Mouse (Mus musculus): ENCODE data around the gene Sptbn4. TPM values are rescaled to one million over a fixed set of nuclear protein-coding genes. Genes with fewer than 3 reads are reported as not detected.

Sptbn4 gene
- polyA plus RNA-seq, 1 experiment from 2014 or later, result 0.26 TPM

DNA sequence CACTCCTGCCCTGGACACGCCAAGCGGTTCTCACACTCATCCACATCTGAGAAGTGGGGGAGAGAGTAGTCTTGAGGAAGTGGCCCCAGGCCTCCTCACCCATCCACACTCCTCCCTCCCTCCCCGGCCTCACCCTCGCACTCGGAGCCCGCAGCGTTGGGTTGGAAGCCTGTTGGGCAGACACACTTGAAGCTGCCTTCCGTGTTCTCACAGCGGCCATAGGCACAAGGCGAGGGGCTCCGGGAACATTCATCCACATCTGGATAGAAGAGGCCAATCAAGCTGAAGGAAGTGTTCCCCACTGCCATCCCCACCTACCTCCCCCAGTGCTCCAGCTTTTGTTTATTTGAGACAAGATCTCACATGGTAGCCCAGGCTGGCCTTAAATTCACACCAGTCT is 123.3 kb downstream of the Sptbn4 start:
- H3K27ac ChIP-seq, result no peak overlapping the region
- no peaks in the 10 kb centered on the region for H3K36me3 ChIP-seq
- H3K4me1 ChIP-seq (replicated peaks), result peaks cover 19% of the 10 kb centered on the region
- 94% methylated on average over 11 of the region's 11 CpGs for whole genome bisulfite sequencing
- H3K4me2 ChIP-seq, result no peak overlapping the region
- peaks cover 75% of the 10 kb centered on the region for H3K27me3 ChIP-seq
- no peak overlapping the region for H3K4me3 ChIP-seq (replicated peaks)
- H3K9ac ChIP-seq (replicated peaks), result no peak overlapping the region
- H3K9me3 ChIP-seq, result no peaks in the 10 kb centered on the region
- ATAC-seq (ENCODE audit: insufficient number of reproducible peaks, insufficient read depth, low FRiP score, low TSS enrichment, low read depth), result no peak

- Histone ChIP-seq H3K27me3 (peaks cover 63% of the 10 kb centered on the region), H3K4me1 (replicated peaks) (peaks cover 13% of the 10 kb centered on the region), H3K4me3 (replicated peaks) (no peak overlapping the region), H3K36me3 (no peaks in the 10 kb centered on the region), H3K4me2 (no peak overlapping the region), H3K9me3 (no peaks in the 10 kb centered on the region), H3K27ac (no peak overlapping the region), H3K9ac (replicated peaks) (no peak overlapping the region)
- 91% methylated on average over 5 of the region's 5 CpGs for WGBS
- no peak for ATAC-seq (ENCODE audit: insufficient number of reproducible peaks, insufficient read depth, low FRiP score, low TSS enrichment, low read depth)
Observed at GRCm38 (mm10) chr7:27323001-27323400, 124.5 kb downstream of the Sptbn4 start.

GRCm38 (mm10) chr7:27322291-27322690 is 125.2 kb downstream of the Sptbn4 start:
- Histone ChIP-seq H3K36me3 (no peaks in the 10 kb centered on the region), H3K9ac (replicated peaks) (no peak overlapping the region), H3K9me3 (no peaks in the 10 kb centered on the region), H3K27me3 (peaks cover 56% of the 10 kb centered on the region), H3K27ac (no peak overlapping the region), H3K4me1 (replicated peaks) (peaks cover 13% of the 10 kb centered on the region), H3K4me3 (replicated peaks) (no peak overlapping the region), H3K4me2 (no peak overlapping the region)
- no peak for ATAC-seq (ENCODE audit: insufficient number of reproducible peaks, insufficient read depth, low FRiP score, low TSS enrichment, low read depth)
- 21% methylated on average over 13 of the region's 13 CpGs for WGBS

GRCm38 (mm10) chr7:27319411-27319810 is 128.1 kb downstream of the Sptbn4 start:
- H3K9ac ChIP-seq (replicated peaks), result no peak overlapping the region
- H3K27me3 ChIP-seq, result peaks cover 27% of the 10 kb centered on the region
- no peak overlapping the region for H3K4me2 ChIP-seq
- H3K9me3 ChIP-seq, result peaks cover 2% of the 10 kb centered on the region
- no peak for ATAC-seq (ENCODE audit: insufficient number of reproducible peaks, insufficient read depth, low FRiP score, low TSS enrichment, low read depth)
- no peaks in the 10 kb centered on the region for H3K36me3 ChIP-seq
- no peak overlapping the region for H3K27ac ChIP-seq
- 88% methylated on average over 22 of the region's 22 CpGs for WGBS
- no peak overlapping the region for H3K4me3 ChIP-seq (replicated peaks)
- no peaks in the 10 kb centered on the region for H3K4me1 ChIP-seq (replicated peaks)

GRCm38 (mm10) chr7:27315958-27316357 is 131.5 kb downstream of the Sptbn4 start:
- WGBS, result 42% methylated on average over 7 of the region's 7 CpGs
- H3K36me3 ChIP-seq, result peaks cover 9% of the 10 kb centered on the region; the same call in 1 of the 2 replicates
- no peak overlapping the region for H3K27ac ChIP-seq
- H3K4me2 ChIP-seq, result no peak overlapping the region
- H3K9me3 ChIP-seq, result peaks cover 17% of the 10 kb centered on the region
- ATAC-seq (ENCODE audit: insufficient number of reproducible peaks, insufficient read depth, low FRiP score, low TSS enrichment, low read depth), result 0 out of 2 replicates have a peak, but pooled peaks have one; percentile 62
- H3K9ac ChIP-seq (replicated peaks), result no peak overlapping the region
- no peaks in the 10 kb centered on the region for H3K4me1 ChIP-seq (replicated peaks)
- no peak overlapping the region for H3K4me3 ChIP-seq (replicated peaks)
- peaks cover 9% of the 10 kb centered on the region for H3K27me3 ChIP-seq

DNA sequence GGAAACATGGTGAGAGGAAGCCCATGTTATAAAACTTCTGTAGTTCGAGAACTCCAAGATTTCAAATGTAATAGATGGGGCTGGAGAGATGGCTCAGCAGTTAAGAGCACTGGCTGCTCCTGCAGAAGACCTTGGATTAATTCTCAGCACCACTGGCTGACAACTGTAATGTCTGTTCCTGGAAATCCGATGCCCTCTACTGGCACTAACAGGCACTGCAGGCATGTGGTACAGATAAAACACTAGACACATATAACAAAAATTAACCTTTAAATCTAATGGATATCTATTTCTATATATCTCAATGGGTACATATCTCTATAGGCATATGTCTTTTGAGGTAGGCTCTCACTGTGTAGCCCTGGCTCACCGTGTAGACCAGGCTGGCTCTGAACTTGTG is 133.1 kb downstream of the Sptbn4 start:
- H3K36me3 ChIP-seq, result peaks cover 9% of the 10 kb centered on the region; the same call in 1 of the 2 replicates
- H3K4me2 ChIP-seq, result no peak overlapping the region
- WGBS, result 88% methylated on average over 3 of the region's 3 CpGs
- H3K27ac ChIP-seq, result no peak overlapping the region
- no peak overlapping the region for H3K4me3 ChIP-seq (replicated peaks)
- H3K4me1 ChIP-seq (replicated peaks), result peaks cover 6% of the 10 kb centered on the region
- peaks cover 17% of the 10 kb centered on the region for H3K9me3 ChIP-seq
- no peak for ATAC-seq (ENCODE audit: insufficient number of reproducible peaks, insufficient read depth, low FRiP score, low TSS enrichment, low read depth)
- no peak overlapping the region for H3K9ac ChIP-seq (replicated peaks)
- H3K27me3 ChIP-seq, result peaks cover 23% of the 10 kb centered on the region

- no peak overlapping the region for H3K9ac ChIP-seq (replicated peaks)
- H3K27ac ChIP-seq, result no peak overlapping the region
- peaks cover 9% of the 10 kb centered on the region; the same call in 1 of the 2 replicates for H3K36me3 ChIP-seq
- H3K4me1 ChIP-seq (replicated peaks), result peaks cover 16% of the 10 kb centered on the region
- 87% methylated on average over 12 of the region's 12 CpGs for WGBS
- H3K9me3 ChIP-seq, result peaks cover 17% of the 10 kb centered on the region
- ATAC-seq (ENCODE audit: insufficient number of reproducible peaks, insufficient read depth, low FRiP score, low TSS enrichment, low read depth), result no peak
- peaks cover 27% of the 10 kb centered on the region for H3K27me3 ChIP-seq
- no peak overlapping the region for H3K4me3 ChIP-seq (replicated peaks)
- H3K4me2 ChIP-seq, result no peak overlapping the region
Observed at GRCm38 (mm10) chr7:27311651-27312284, 135.7 kb downstream of the Sptbn4 start.

- Histone ChIP-seq H3K36me3 (peaks cover 9% of the 10 kb centered on the region; the same call in 1 of the 2 replicates), H3K4me2 (no peak overlapping the region), H3K27me3 (peaks cover 27% of the 10 kb centered on the region), H3K9me3 (peaks cover 17% of the 10 kb centered on the region), H3K4me3 (replicated peaks) (no peak overlapping the region), H3K27ac (no peak overlapping the region), H3K9ac (replicated peaks) (0 out of 2 replicates have a peak overlapping the region, but pooled peaks have one; percentile 13), H3K4me1 (replicated peaks) (peaks cover 16% of the 10 kb centered on the region)
- WGBS, result 37% methylated on average over 8 of the region's 8 CpGs
- no peak for ATAC-seq (ENCODE audit: insufficient number of reproducible peaks, insufficient read depth, low FRiP score, low TSS enrichment, low read depth)
Observed at GRCm38 (mm10) chr7:27310996-27311535, 136.4 kb downstream of the Sptbn4 start.

DNA sequence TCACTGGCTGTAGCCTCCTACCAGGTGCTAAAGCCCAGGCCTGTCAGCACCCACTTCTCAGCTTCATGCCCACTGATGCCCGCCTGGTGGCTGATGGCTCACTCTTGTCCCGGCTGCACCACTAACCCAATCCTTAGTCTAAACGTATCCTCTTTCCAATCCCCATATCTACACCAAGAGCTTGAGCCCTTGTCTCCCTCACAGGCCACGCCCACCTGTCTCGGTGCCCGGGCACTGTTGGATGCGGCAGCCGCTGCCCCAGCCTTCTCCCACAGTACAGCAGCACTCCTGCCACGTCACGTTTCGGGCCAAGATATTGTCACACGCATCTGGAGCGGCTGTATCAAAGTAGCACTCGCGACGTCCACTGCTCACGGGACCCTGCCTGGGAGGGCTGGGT is 137.2 kb downstream of the Sptbn4 start:
- Histone ChIP-seq H3K9me3 (peaks cover 17% of the 10 kb centered on the region), H3K4me3 (replicated peaks) (peak overlapping the region; percentile 13; the same call in 1 of the 2 replicates), H3K27ac (no peak overlapping the region), H3K27me3 (peaks cover 32% of the 10 kb centered on the region), H3K4me1 (replicated peaks) (peaks cover 16% of the 10 kb centered on the region), H3K36me3 (peaks cover 9% of the 10 kb centered on the region; the same call in 1 of the 2 replicates), H3K4me2 (peak overlapping the region; percentile 48), H3K9ac (replicated peaks) (0 out of 2 replicates have a peak overlapping the region, but pooled peaks have one; percentile 13)
- 8% methylated on average over 17 of the region's 17 CpGs for WGBS
- ATAC-seq (ENCODE audit: insufficient number of reproducible peaks, insufficient read depth, low FRiP score, low TSS enrichment, low read depth), result peak; percentile 24; the same call in 1 of the 2 replicates

GRCm38 (mm10) chr7:27309832-27310231 is 137.7 kb downstream of the Sptbn4 start:
- H3K27me3 ChIP-seq, result peaks cover 35% of the 10 kb centered on the region
- H3K36me3 ChIP-seq, result peaks cover 9% of the 10 kb centered on the region; the same call in 1 of the 2 replicates
- H3K27ac ChIP-seq, result no peak overlapping the region
- peaks cover 17% of the 10 kb centered on the region for H3K9me3 ChIP-seq
- H3K9ac ChIP-seq (replicated peaks), result no peak overlapping the region
- H3K4me3 ChIP-seq (replicated peaks), result no peak overlapping the region
- no peak for ATAC-seq (ENCODE audit: insufficient number of reproducible peaks, insufficient read depth, low FRiP score, low TSS enrichment, low read depth)
- 27% methylated on average over 3 of the region's 3 CpGs for WGBS
- H3K4me1 ChIP-seq (replicated peaks), result peaks cover 16% of the 10 kb centered on the region
- H3K4me2 ChIP-seq, result no peak overlapping the region

- Histone ChIP-seq H3K4me1 (replicated peaks) (peaks cover 16% of the 10 kb centered on the region), H3K27me3 (peaks cover 38% of the 10 kb centered on the region), H3K9me3 (peaks cover 11% of the 10 kb centered on the region), H3K4me3 (replicated peaks) (peak overlapping the region; percentile 29), H3K36me3 (peaks cover 5% of the 10 kb centered on the region; the same call in 1 of the 2 replicates), H3K27ac (no peak overlapping the region), H3K4me2 (peak overlapping the region; percentile 59), H3K9ac (replicated peaks) (0 out of 2 replicates have a peak overlapping the region, but pooled peaks have one; percentile 27)
- 0 out of 2 replicates have a peak, but pooled peaks have one; percentile 11 for ATAC-seq (ENCODE audit: insufficient number of reproducible peaks, insufficient read depth, low FRiP score, low TSS enrichment, low read depth)
- WGBS, result 9% methylated on average over 28 of the region's 28 CpGs
Observed at GRCm38 (mm10) chr7:27308821-27309549, 138.5 kb downstream of the Sptbn4 start.
